Mouse (Mus musculus): ENCODE results near the gene Gbx1. TPM values are rescaled to one million over a fixed set of nuclear protein-coding genes. Genes with fewer than 3 reads are reported as not detected.
A peak's percentile ranks its signal among the peaks of the same experiment; 100 is the strongest.

Gbx1 gene
- total RNA-seq, 4 experiments from 2014 or later = not detected

- no peak for DNase-seq (ENCODE audit: low spot score)
Measured at GRCm38 (mm10) chr5:24477909-24478308, 49.1 kb downstream of the Gbx1 start.

GRCm38 (mm10) chr5:24475476-24476241 is 51.3 kb downstream of the Gbx1 start:
- peak; percentile 15 for DNase-seq (ENCODE audit: low spot score)

GRCm38 (mm10) chr5:24474723-24475261 is 52.2 kb downstream of the Gbx1 start:
- DNase-seq (ENCODE audit: low spot score) = peak; percentile 13

GRCm38 (mm10) chr5:24474025-24474722 is 52.8 kb downstream of the Gbx1 start:
- DNase-seq (ENCODE audit: low spot score) = no peak

- DNase-seq (ENCODE audit: low spot score) = no peak
Measured at GRCm38 (mm10) chr5:24472884-24473619, 54.0 kb downstream of the Gbx1 start.

- peak; percentile 70 for DNase-seq (ENCODE audit: low spot score)
Measured at GRCm38 (mm10) chr5:24470600-24470999, 56.4 kb downstream of the Gbx1 start.

- no peak for DNase-seq (ENCODE audit: low spot score)
Measured at GRCm38 (mm10) chr5:24466762-24467161, 60.2 kb downstream of the Gbx1 start.

- DNase-seq (ENCODE audit: low spot score) = no peak
Measured at GRCm38 (mm10) chr5:24455613-24456012, 71.4 kb downstream of the Gbx1 start.

GRCm38 (mm10) chr5:24455076-24455475 is 71.9 kb downstream of the Gbx1 start:
- DNase-seq (ENCODE audit: low spot score) = no peak

GRCm38 (mm10) chr5:24453985-24454303 is 73.1 kb downstream of the Gbx1 start:
- no peak for DNase-seq (ENCODE audit: low spot score)

- no peak for DNase-seq (ENCODE audit: low spot score)
Measured at GRCm38 (mm10) chr5:24453283-24453984, 73.6 kb downstream of the Gbx1 start.

Other genes with a start within 250 kb of the Gbx1 start
- 10 to 100 TPM; 48.8 to 95.2 (median 71.0) TPM for gene Kcnh2, start 175.6 kb downstream of the Gbx1 start, total RNA-seq (2022)
- gene Nos3, start 162.4 kb downstream of the Gbx1 start, total RNA-seq (2022) = 10 to 100 TPM; 21.4 to 26.9 (median 23.8) TPM
- 1 to 10 TPM in 2 of 4 experiments, under 1 TPM in 2; 0.73 to 1.7 (median 1.1) TPM for gene Atg9b, start 135.1 kb downstream of the Gbx1 start, total RNA-seq (2022)
- 100 to 1,000 TPM in 2 of 4 experiments, 10 to 100 TPM in 2; 96.5 to 106 (median 101) TPM for gene Abcb8, start 133.5 kb downstream of the Gbx1 start, total RNA-seq (2022)
- under 1 TPM in 1 of 4 experiments, not detected in 3; 0.16 TPM for gene Asic3, start 113.8 kb downstream of the Gbx1 start, total RNA-seq (2022)
- 10 to 100 TPM; 17.3 to 23.7 (median 19.1) TPM for gene Cdk5, start 103.7 kb downstream of the Gbx1 start, total RNA-seq (2022)
- gene Slc4a2, start 103.4 kb downstream of the Gbx1 start, total RNA-seq (2022) = 10 to 100 TPM; 21.9 to 32.5 (median 24.7) TPM
- gene Fastk, start 81.9 kb downstream of the Gbx1 start, total RNA-seq (2022) = 100 to 1,000 TPM; 297 to 351 (median 327) TPM
- gene Tmub1, start 79.3 kb downstream of the Gbx1 start, total RNA-seq (2022) = 10 to 100 TPM in 3 of 4 experiments, 1 to 10 TPM in 1; 9.8 to 12.3 (median 11.8) TPM
- 100 to 1,000 TPM in 1 of 4 experiments, 10 to 100 TPM in 3; 88.8 to 101 (median 95.0) TPM for gene Agap3, start 75.0 kb downstream of the Gbx1 start, total RNA-seq (2022)
- gene Asb10, start 13.8 kb upstream of the Gbx1 start, total RNA-seq (2022) = 100 to 1,000 TPM in 2 of 4 experiments, 10 to 100 TPM in 2; 97.3 to 112 (median 103) TPM
- gene 4931409K22Rik, start 29.6 kb upstream of the Gbx1 start, total RNA-seq (2022) = not detected
- 10 to 100 TPM; 53.6 to 60.6 (median 56.2) TPM for gene Abcf2, start 50.3 kb upstream of the Gbx1 start, total RNA-seq (2022)
- gene Chpf2, start 59.5 kb upstream of the Gbx1 start, total RNA-seq (2022) = 1 to 10 TPM; 7.4 to 9.5 (median 7.7) TPM
- gene Smarcd3, start 97.2 kb upstream of the Gbx1 start, total RNA-seq (2022) = 10 to 100 TPM; 56.8 to 62.6 (median 60.6) TPM
- 10 to 100 TPM; 33.1 to 45.6 (median 36.7) TPM for gene Nub1, start 158.3 kb upstream of the Gbx1 start, total RNA-seq (2022)
- 1 to 10 TPM in 1 of 4 experiments, under 1 TPM in 3; 0.16 to 1.2 (median 0.60) TPM for gene Wdr86, start 203.5 kb upstream of the Gbx1 start, total RNA-seq (2022)
- not detected for gene Crygn, start 230.8 kb upstream of the Gbx1 start, total RNA-seq (2022)

All from heart, adult 8-10 months (tissue).